8 mouse cellular contexts compared by ENCODE assay signal in genomic region chr10:77621546-77621945, GRCm38 (mm10). TPM values are rescaled to one million over a fixed set of nuclear protein-coding genes. Genes with fewer than 3 reads are reported as not detected.
DNase-seq lines count a peak whose midpoint lies in the region; ATAC-seq and TF ChIP-seq lines count a peak whose summit lies in the region.

No protein-coding gene starts in this region.

- whole genome bisulfite sequencing in cerebellum, adult 2 months, result 70% methylated on average over 8 of the region's 8 CpGs
- 63% methylated on average over 8 of the region's 8 CpGs for WGBS in spleen, adult 2 months
- WGBS in liver, embryonic 12.5 days (ENCODE audit: insufficient replicate concordance), result 65% methylated on average over 8 of the region's 8 CpGs
- WGBS in stomach, postnatal 0 days, result 77% methylated on average over 8 of the region's 8 CpGs

- H3K36me3 ChIP-seq in spleen, adult 2 months (ENCODE audit: control insufficient read depth, insufficient read depth, low read length), result peaks cover 2% of the 10 kb centered on the region; the same call in 1 of the 2 replicates
- H3K36me3 ChIP-seq in liver, embryonic 12.5 days, result peaks cover 48% of the 10 kb centered on the region
- H3K36me3 ChIP-seq in stomach, postnatal 0 days (ENCODE audit: control insufficient read depth, insufficient read depth, low read length), result 0 out of 2 replicates have a peak, but pooled peaks cover 7% of the 10 kb centered on the region

- peak overlapping the region; percentile 96 for H3K4me3 ChIP-seq in cerebellum, adult 2 months (replicated peaks; ENCODE audit: insufficient read depth, low read depth, low read length)
- peak overlapping the region; percentile 87 for H3K4me3 ChIP-seq in spleen, adult 2 months (ENCODE audit: extremely low read depth, insufficient read depth, insufficient read length)
- peak overlapping the region; percentile 97 for H3K4me3 ChIP-seq in liver, embryonic 12.5 days
- peak overlapping the region; percentile 99; the same call in 1 of the 2 replicates for H3K4me3 ChIP-seq in stomach, postnatal 0 days (ENCODE audit: low read depth, low read length)

- no peak for ATAC-seq in liver, embryonic 12.5 days
- no peak for ATAC-seq in stomach, postnatal 0 days (ENCODE audit: low FRiP score, low TSS enrichment)

- no peak for TF ChIP-seq EP300 in stomach, postnatal 0 days (optimal IDR thresholded peaks at IDR 0.05)

- H3K27ac ChIP-seq in cerebellum, adult 2 months (ENCODE audit: insufficient read depth, low read length), result peak overlapping the region; percentile 95
- peak overlapping the region; percentile 96 for H3K27ac ChIP-seq in spleen, adult 2 months (ENCODE audit: insufficient read depth, low read length)
- H3K27ac ChIP-seq in liver, embryonic 12.5 days, result peak overlapping the region; percentile 96
- H3K27ac ChIP-seq in stomach, postnatal 0 days (replicated peaks), result peak overlapping the region; percentile 97

- TF ChIP-seq POLR2A in cerebellum, adult 2 months (IDR thresholded peaks at IDR 0.05; ENCODE audit: borderline replicate concordance, insufficient read depth, low read length), result no peak
- TF ChIP-seq POLR2A in spleen, adult 2 months (IDR thresholded peaks at IDR 0.05; ENCODE audit: low read depth, low read length), result no peak

- peak overlapping the region; percentile 99 for H3K9ac ChIP-seq in liver, embryonic 12.5 days
- H3K9ac ChIP-seq in stomach, postnatal 0 days (ENCODE audit: low read length), result peak overlapping the region; percentile 53; the same call in 1 of the 2 replicates

- no peaks in the 10 kb centered on the region for H3K9me3 ChIP-seq in liver, embryonic 12.5 days (replicated peaks)
- no peaks in the 10 kb centered on the region for H3K9me3 ChIP-seq in stomach, postnatal 0 days (ENCODE audit: control insufficient read depth, low read length)

- no peak for TF ChIP-seq CTCF in cerebellum, adult 2 months (IDR thresholded peaks at IDR 0.05; ENCODE audit: borderline replicate concordance, insufficient read depth, low read depth, low read length)
- no peak for TF ChIP-seq CTCF in spleen, adult 2 months (IDR thresholded peaks at IDR 0.05; ENCODE audit: extremely low read depth, insufficient read depth, insufficient read length, insufficient replicate concordance)
- TF ChIP-seq CTCF in stomach, postnatal 0 days (IDR thresholded peaks at IDR 0.05; ENCODE audit: low read depth), result no peak

- H3K4me2 ChIP-seq in liver, embryonic 12.5 days, result peak overlapping the region; percentile 83
- peak overlapping the region; percentile 81 for H3K4me2 ChIP-seq in stomach, postnatal 0 days (replicated peaks; ENCODE audit: low read depth)

- no peak for DNase-seq in cerebellum, adult 2 months
- DNase-seq in cerebellum, postnatal 36 days, result no peak
- DNase-seq in spleen, adult 2 months (ENCODE audit: low read depth in 1 of 2, low spot score in 2 of 2), result no peak
- no peak for DNase-seq in spleen, postnatal 14 days (ENCODE audit: low spot score in 2 of 2)
- DNase-seq in stomach, postnatal 0 days (ENCODE audit: low spot score), result no peak
- DNase-seq in cerebellum, adult 11-12 months, result no peak
- DNase-seq in Muller cell, postnatal 12 days (ENCODE audit: inconsistent ontology term), result no peak

- H3K4me1 ChIP-seq in cerebellum, adult 2 months (ENCODE audit: control insufficient read depth, insufficient read depth, low read length), result peaks cover 15% of the 10 kb centered on the region
- peaks cover 15% of the 10 kb centered on the region; the same call in 1 of the 2 replicates for H3K4me1 ChIP-seq in spleen, adult 2 months (ENCODE audit: control insufficient read depth, insufficient read depth, insufficient read length)
- peaks cover 45% of the 10 kb centered on the region for H3K4me1 ChIP-seq in liver, embryonic 12.5 days
- peaks cover 17% of the 10 kb centered on the region for H3K4me1 ChIP-seq in stomach, postnatal 0 days (replicated peaks; ENCODE audit: control insufficient read depth, insufficient read depth)

- H3K27me3 ChIP-seq in cerebellum, adult 2 months (ENCODE audit: control insufficient read depth, insufficient read depth, low read length), result no peaks in the 10 kb centered on the region
- no peaks in the 10 kb centered on the region for H3K27me3 ChIP-seq in spleen, adult 2 months (ENCODE audit: control insufficient read depth, insufficient read depth, low read length)
- H3K27me3 ChIP-seq in liver, embryonic 12.5 days (replicated peaks), result no peaks in the 10 kb centered on the region
- no peaks in the 10 kb centered on the region for H3K27me3 ChIP-seq in stomach, postnatal 0 days (ENCODE audit: control insufficient read depth, insufficient read depth, low read length)

RNA-seq across cellular contexts. Expression of gene Ube2g2, which starts 0.5 kb away (rescaled TPM):
- 37.5 and 39.5 TPM in 2 replicates for polyA plus RNA-seq in cerebellum, adult 2 months (2012; rRNA removed)
- 31.4 and 34.0 TPM in 2 replicates for polyA plus RNA-seq in spleen, adult 2 months (2012; rRNA removed)
- polyA plus RNA-seq in liver, embryonic 12.5 days (2016; fragmentation: Nextera tagmentation; extraction: Ambion mirVana), result 55.7 and 59.9 TPM in 2 replicates
- 53.8 and 54.5 TPM in 2 replicates for polyA plus RNA-seq in stomach, postnatal 0 days (2015; fragmentation: Nextera tagmentation; extraction: Ambion mirVana)

RNA-seq across cellular contexts. Expression of gene Gm49325, which starts 15.5 kb away (rescaled TPM):
- polyA plus RNA-seq in cerebellum, adult 2 months (2012; rRNA removed), result 33.8 and 37.7 TPM in 2 replicates
- not detected in 2 replicates for polyA plus RNA-seq in spleen, adult 2 months (2012; rRNA removed)
- 5.1 TPM in 1 of 2 replicates, not detected in the other for polyA plus RNA-seq in liver, embryonic 12.5 days (2016; fragmentation: Nextera tagmentation; extraction: Ambion mirVana)
- 12.6 and 17.3 TPM in 2 replicates for polyA plus RNA-seq in stomach, postnatal 0 days (2015; fragmentation: Nextera tagmentation; extraction: Ambion mirVana)

RNA-seq across cellular contexts. Expression of gene Sumo3, which starts 15.6 kb away (rescaled TPM):
- 301 and 310 TPM in 2 replicates for polyA plus RNA-seq in cerebellum, adult 2 months (2012; rRNA removed)
- 131 and 154 TPM in 2 replicates for polyA plus RNA-seq in spleen, adult 2 months (2012; rRNA removed)
- 138 and 146 TPM in 2 replicates for polyA plus RNA-seq in liver, embryonic 12.5 days (2016; fragmentation: Nextera tagmentation; extraction: Ambion mirVana)
- polyA plus RNA-seq in stomach, postnatal 0 days (2015; fragmentation: Nextera tagmentation; extraction: Ambion mirVana), result 232 and 239 TPM in 2 replicates

RNA-seq across cellular contexts. Expression of gene Pttg1ip, which starts 40.0 kb away (rescaled TPM):
- 113 and 118 TPM in 2 replicates for polyA plus RNA-seq in cerebellum, adult 2 months (2012; rRNA removed)
- 63.4 and 65.3 TPM in 2 replicates for polyA plus RNA-seq in spleen, adult 2 months (2012; rRNA removed)
- polyA plus RNA-seq in liver, embryonic 12.5 days (2016; fragmentation: Nextera tagmentation; extraction: Ambion mirVana), result 68.8 and 72.8 TPM in 2 replicates
- polyA plus RNA-seq in stomach, postnatal 0 days (2015; fragmentation: Nextera tagmentation; extraction: Ambion mirVana), result 278 and 317 TPM in 2 replicates
